Mouse (Mus musculus) neural tube, embryonic 13.5 days (tissue): ENCODE data around the gene Kifc1. TPM values are rescaled to one million over a fixed set of nuclear protein-coding genes. Genes with fewer than 3 reads are reported as not detected.
"Not testable (repeated sequence)": the region's sequence is repeated elsewhere in the genome, so short reads cannot be mapped to it uniquely, and the experiment has no call there.

Experiments
- ATAC-seq: fragments of 200-750 bp; cut with Nextera tagmentation; 2 replicates; pipeline ENCODE4 v1.8.0; 2017; ENCODE audit warnings: low read depth, mild to moderate bottlenecking, moderate TSS enrichment, moderate library complexity
- H3K27ac ChIP-seq: fragments of 300-500 bp; sonication (generic); replicated peaks from 2 replicates; pipeline ENCODE4 v1.5.1; 2015; ENCODE audit warnings: moderate library complexity, mild to moderate bottlenecking, inconsistent platforms
- H3K27me3 ChIP-seq: fragments of 300-500 bp; sonication (generic); 2 replicates; pipeline ENCODE4 v1.6.1; 2015; ENCODE audit warnings: mild to moderate bottlenecking, inconsistent platforms
- H3K36me3 ChIP-seq: fragments of 300-500 bp; sonication (generic); 2 replicates; pipeline ENCODE4 v1.6.1; 2015; ENCODE audit warnings: mild to moderate bottlenecking, inconsistent platforms
- H3K4me1 ChIP-seq: fragments of 300-500 bp; sonication (generic); replicated peaks from 2 replicates; pipeline ENCODE4 v1.6.1; 2015; ENCODE audit warnings: inconsistent platforms
- H3K4me2 ChIP-seq: fragments of 300-500 bp; sonication (generic); 2 replicates; pipeline ENCODE4 v1.6.1; 2015; ENCODE audit warnings: inconsistent platforms, mild to moderate bottlenecking, moderate library complexity
- H3K4me3 ChIP-seq: fragments of 300-500 bp; sonication (generic); 2 replicates; pipeline ENCODE4 v1.5.1; 2015; ENCODE audit warnings: mild to moderate bottlenecking, inconsistent platforms
- H3K9ac ChIP-seq: fragments of 300-500 bp; sonication (generic); 2 replicates; pipeline ENCODE4 v1.6.1; 2015; ENCODE audit warnings: moderate library complexity, mild to moderate bottlenecking, inconsistent platforms
- H3K9me3 ChIP-seq: fragments of 300-500 bp; sonication (generic); 2 replicates; pipeline ENCODE4 v1.6.1; 2016; ENCODE audit warnings: inconsistent platforms
- WGBS: fragments of 180-500 bp; shearing (Covaris S2); methylation state at CpG from one replicate; pipeline ENCODE4 v1.1.7; 2015; 5-methylcytosine and 5-hydroxymethylcytosine counted together
- polyA plus RNA-seq: library from polyadenylated mRNA; unstranded; fragments of >200 nt; fragmentation: Nextera tagmentation; extraction: Ambion mirVana; gene quantifications from 2 replicates; pipeline ENCODE4 v1.2.1, GENCODE M21; 2015

The Kifc1 gene
- polyA plus RNA-seq, 1 experiment from 2014 or later = 1.2 TPM

DNA sequence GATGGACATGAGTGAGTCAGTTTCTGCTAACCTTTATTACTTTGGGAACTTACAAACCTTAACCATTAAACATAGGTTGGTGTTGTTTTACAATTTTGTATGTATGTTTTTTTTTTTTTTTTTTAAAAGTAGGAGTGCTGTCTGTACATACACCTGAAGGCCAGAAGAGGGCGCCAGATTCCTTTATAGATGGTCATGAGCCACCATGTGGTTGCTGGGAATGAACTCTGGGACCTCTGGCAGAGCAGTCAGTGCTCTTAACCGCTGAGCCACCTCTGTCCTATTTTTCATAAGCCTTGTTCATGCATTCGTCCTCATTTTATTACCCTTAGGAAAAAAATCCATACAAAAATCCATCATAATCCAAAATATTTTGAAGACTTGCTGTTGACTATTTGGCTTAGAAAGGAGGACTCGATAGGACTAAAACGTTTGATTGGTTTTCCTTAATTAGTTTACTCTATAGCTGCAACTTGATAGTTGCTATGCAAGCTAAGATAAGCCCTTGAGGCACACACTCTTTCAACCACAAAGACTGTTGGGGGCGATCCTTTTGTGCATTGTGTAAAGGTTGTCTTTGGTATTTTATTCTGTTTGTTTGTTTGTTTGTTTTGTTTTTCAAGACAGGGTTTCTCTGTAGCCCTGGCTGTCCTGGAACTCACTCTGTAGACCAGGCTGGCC is 6.8 kb upstream of the Kifc1 start:
- no peaks in the 10 kb centered on the region for H3K36me3 ChIP-seq
- no peak overlapping the region for H3K9ac ChIP-seq
- H3K27me3 ChIP-seq = no peaks in the 10 kb centered on the region
- WGBS = 45% methylated on average over 6 of the region's 6 CpGs
- H3K4me1 ChIP-seq = no peaks in the 10 kb centered on the region
- no peak overlapping the region for H3K4me2 ChIP-seq
- H3K27ac ChIP-seq = no peak overlapping the region
- ATAC-seq = no peak
- H3K4me3 ChIP-seq = no peak overlapping the region
- no peaks in the 10 kb centered on the region for H3K9me3 ChIP-seq

DNA sequence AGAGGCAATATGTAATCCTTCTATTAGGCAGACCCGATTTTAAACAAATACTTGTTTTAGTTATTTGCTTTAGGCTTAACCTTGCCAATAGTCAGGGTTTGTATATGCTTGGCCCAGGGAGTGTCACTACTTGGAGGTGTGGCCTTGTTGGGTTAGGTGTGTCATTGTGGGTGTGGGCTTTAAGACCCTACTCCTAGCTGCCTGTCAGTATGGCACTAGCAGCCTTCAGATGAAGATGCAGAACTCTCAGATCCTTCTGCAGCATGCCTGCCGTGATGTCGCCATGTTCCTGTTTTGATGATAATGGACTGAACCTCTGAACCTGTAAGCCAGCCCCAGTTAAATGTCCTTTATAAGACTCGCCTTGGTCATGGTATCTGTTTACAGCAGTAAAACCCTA is 2.5 kb upstream of the Kifc1 start:
- H3K9me3 ChIP-seq, H3K9ac ChIP-seq, H3K27ac ChIP-seq, H3K4me3 ChIP-seq, ATAC-seq, H3K36me3 ChIP-seq, H3K27me3 ChIP-seq, H3K4me2 ChIP-seq: not testable (repeated sequence)
- H3K4me1 ChIP-seq = peaks cover 14% of the 10 kb centered on the region
- WGBS = 76% methylated on average over 4 of the region's 4 CpGs

DNA sequence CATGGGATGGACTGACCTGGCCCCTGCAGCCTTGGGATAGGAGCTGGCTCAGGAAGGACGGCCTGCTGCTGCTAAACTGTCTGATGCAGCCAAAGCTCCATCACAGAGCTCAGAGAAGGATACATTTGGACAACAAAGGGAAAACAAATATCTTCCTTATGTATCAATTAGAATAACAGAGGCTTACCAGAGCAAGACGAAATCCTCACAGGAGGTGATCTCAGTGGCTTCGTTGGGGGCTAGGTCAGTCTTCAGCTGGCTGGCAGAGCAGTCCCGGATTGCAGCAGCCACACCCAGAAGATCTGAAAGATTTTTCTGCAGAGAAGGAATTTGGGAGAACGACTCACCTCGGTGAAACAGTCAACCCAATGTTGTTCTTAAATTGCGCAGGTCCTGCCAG is 2.0 kb upstream of the Kifc1 start:
- H3K36me3 ChIP-seq = no peaks in the 10 kb centered on the region
- peaks cover 14% of the 10 kb centered on the region for H3K4me1 ChIP-seq
- no peak overlapping the region for H3K4me2 ChIP-seq
- no peak overlapping the region for H3K27ac ChIP-seq
- no peaks in the 10 kb centered on the region for H3K9me3 ChIP-seq
- no peak overlapping the region for H3K9ac ChIP-seq
- ATAC-seq = no peak
- WGBS = 24% methylated on average over 7 of the region's 7 CpGs
- no peak overlapping the region for H3K4me3 ChIP-seq
- H3K27me3 ChIP-seq = no peaks in the 10 kb centered on the region

DNA sequence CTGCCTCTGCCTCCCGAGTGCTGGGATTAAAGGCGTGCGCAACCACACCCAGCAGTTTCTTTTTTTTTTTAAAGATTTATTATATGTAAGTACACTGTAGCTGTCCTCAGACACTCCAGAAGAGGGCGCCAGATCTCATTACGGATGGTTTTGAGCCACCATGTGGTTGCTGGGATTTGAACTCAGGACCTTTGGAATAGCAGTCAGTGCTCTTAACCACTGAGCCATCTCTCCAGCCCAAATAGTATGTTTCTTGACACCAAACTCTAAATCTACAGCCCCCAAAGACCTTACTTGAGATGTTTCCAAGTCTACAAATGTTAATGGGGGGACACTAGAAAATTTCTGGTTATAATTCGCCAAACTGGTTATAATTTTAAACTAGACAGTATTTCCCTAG is 1.4 kb upstream of the Kifc1 start:
- H3K9ac ChIP-seq, H3K27ac ChIP-seq, H3K4me3 ChIP-seq, H3K36me3 ChIP-seq, H3K4me2 ChIP-seq, H3K9me3 ChIP-seq, ATAC-seq, H3K27me3 ChIP-seq: not testable (repeated sequence)
- WGBS = 77% methylated on average over 6 of the region's 6 CpGs
- peaks cover 14% of the 10 kb centered on the region for H3K4me1 ChIP-seq

GRCm38 (mm10) chr17:33891357-33891756 is 896 bp upstream of the Kifc1 start:
- Histone ChIP-seq H3K4me2 (no peak overlapping the region), H3K36me3 (no peaks in the 10 kb centered on the region), H3K27me3 (no peaks in the 10 kb centered on the region), H3K4me3 (no peak overlapping the region), H3K27ac (no peak overlapping the region), H3K4me1 (peaks cover 14% of the 10 kb centered on the region), H3K9me3 (no peaks in the 10 kb centered on the region), H3K9ac (no peak overlapping the region)
- ATAC-seq = no peak
- WGBS = 67% methylated on average over 2 of the region's 2 CpGs

DNA sequence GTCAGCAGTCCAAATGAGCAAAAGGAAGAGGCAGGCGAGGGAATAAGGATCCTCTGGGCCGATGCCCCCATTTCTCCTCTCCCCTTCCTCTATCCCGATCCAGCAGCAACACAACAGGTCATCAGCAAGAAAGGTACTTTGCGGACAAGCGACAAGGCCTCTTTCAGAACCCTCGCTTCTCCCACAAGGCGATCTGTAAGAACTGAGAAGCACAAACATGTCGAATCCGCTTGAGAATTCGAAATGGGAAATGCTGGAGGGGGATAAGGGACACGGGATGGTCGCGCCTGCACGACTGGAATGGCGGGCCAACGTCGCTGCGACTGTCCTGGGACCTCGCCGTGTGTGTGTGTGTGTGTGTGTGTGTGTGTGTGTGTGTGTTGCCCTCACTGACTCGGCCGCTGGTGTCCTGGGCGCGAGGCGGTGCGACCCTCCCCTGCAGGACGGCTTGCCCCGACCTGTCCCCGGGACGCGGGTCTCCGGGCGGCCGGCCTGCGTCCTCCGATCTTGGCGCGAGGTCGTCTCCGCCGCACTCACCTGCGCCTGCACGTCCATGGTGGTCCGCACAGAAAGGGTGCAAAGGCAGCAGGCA is 424 bp downstream of the Kifc1 start:
- under 1% methylated on average over 38 of the region's 44 CpGs for WGBS
- not testable (repeated sequence) for H3K27ac ChIP-seq, ATAC-seq

DNA sequence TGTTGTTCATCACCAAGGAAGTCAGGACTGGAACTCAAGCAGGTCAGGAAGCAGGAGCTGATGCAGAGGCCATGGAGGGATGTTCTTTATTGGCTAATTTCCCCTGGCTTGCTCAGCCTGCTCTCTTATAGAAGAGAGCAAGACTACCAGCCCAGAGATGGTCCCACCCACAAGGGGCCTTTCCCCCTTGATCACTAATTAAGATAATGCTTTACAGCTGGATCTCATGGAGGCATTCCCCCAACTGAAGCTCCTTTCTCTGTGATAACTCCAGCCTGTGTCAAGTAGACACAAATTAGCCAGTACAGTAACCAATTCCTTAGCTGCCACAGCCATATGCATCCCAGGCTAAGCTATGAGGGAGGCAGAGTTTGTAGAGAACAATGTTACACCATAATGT is 2.2 kb downstream of the Kifc1 start:
- H3K9me3 ChIP-seq, H3K36me3 ChIP-seq, ATAC-seq, H3K9ac ChIP-seq, H3K4me3 ChIP-seq, H3K27ac ChIP-seq, H3K27me3 ChIP-seq: not testable (repeated sequence)
- 0 out of 2 replicates have a peak overlapping the region, but pooled peaks have one; percentile 11 for H3K4me2 ChIP-seq
- peaks cover 14% of the 10 kb centered on the region for H3K4me1 ChIP-seq

More for the DNA sequence above, 424 bp downstream of the Kifc1 start:
- Histone ChIP-seq H3K4me2 (peak overlapping the region; percentile 75), H3K9ac (peak overlapping the region; percentile 71), H3K4me3 (peak overlapping the region; percentile 56), H3K4me1 (peaks cover 14% of the 10 kb centered on the region)
- H3K27me3 ChIP-seq, H3K9me3 ChIP-seq, H3K36me3 ChIP-seq: not testable (repeated sequence)

DNA sequence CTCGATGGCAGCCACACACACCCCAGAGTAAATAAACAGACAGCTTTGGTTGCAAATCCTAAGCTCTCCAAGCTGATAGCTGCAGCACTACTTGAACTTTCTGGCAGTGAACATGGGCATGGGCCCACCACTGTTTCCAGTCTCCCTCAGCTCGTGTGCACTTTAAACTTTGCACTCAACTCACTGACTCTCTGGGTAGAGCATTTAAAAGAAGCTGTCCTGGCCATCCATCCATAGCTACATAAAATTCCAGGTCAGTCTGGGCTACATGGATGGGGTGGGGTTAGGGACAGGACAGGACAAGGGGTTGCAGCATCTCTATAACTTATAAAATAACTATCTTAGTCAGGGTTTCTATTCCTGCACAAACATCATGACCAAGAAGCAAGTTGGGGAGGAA is 2.7 kb downstream of the Kifc1 start:
- H3K27me3 ChIP-seq, H3K9ac ChIP-seq, H3K36me3 ChIP-seq, H3K27ac ChIP-seq, H3K4me2 ChIP-seq, H3K4me3 ChIP-seq, H3K9me3 ChIP-seq, ATAC-seq: not testable (repeated sequence)
- WGBS = 84% methylated on average over 2 of the region's 2 CpGs
- peaks cover 14% of the 10 kb centered on the region for H3K4me1 ChIP-seq

DNA sequence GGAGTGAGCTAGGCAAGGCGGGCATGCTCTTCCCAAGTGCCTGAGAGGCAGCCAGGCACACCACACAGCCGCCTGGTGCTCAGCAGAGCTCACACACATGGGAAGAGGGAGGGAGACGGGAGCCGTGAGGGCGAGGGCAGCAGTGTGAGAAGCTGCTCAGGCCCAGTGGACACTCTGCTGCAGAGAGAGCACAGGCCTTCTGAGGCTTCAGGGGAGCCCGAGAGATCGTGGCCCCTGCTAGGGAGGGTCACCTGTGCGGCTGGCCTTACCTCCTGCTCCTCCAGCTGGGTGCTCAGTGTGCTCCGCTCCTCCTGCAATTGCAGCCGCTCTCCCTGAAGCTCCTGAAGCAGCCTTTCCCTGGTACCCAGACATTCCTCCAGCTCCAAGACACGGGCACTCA is 6.1 kb downstream of the Kifc1 start:
- not testable (repeated sequence) for H3K9me3 ChIP-seq, ATAC-seq, H3K4me3 ChIP-seq, H3K27me3 ChIP-seq, H3K4me1 ChIP-seq, H3K9ac ChIP-seq, H3K27ac ChIP-seq, H3K4me2 ChIP-seq
- H3K36me3 ChIP-seq = peaks cover 10% of the 10 kb centered on the region; the same call in 1 of the 2 replicates
- 86% methylated on average over 10 of the region's 11 CpGs for WGBS

DNA sequence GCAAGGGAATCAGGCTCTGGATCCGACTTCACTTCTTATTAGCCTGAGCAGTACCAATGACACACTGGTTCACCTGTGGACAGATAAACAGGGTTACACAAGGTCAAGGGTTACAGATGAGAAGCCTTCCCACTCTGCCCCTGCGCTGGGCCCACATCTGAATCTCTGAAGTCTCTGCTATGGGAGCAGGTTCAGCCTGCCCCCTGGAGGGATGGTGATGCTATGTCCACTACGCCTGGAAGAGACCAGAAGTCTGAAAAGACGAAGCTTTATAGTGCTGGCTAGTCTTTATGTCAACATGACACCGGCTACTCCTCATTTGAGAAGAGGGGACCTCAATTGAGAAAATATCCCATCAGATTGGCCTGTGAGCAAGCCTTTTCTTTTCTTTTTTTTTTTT is 14.7 kb downstream of the Kifc1 start:
- peaks cover 10% of the 10 kb centered on the region; the same call in 1 of the 2 replicates for H3K36me3 ChIP-seq
- H3K27me3 ChIP-seq, H3K4me3 ChIP-seq, H3K27ac ChIP-seq, H3K4me1 ChIP-seq, ATAC-seq, H3K9ac ChIP-seq, H3K9me3 ChIP-seq, H3K4me2 ChIP-seq: not testable (repeated sequence)
- 80% methylated on average over 5 of the region's 5 CpGs for WGBS

DNA sequence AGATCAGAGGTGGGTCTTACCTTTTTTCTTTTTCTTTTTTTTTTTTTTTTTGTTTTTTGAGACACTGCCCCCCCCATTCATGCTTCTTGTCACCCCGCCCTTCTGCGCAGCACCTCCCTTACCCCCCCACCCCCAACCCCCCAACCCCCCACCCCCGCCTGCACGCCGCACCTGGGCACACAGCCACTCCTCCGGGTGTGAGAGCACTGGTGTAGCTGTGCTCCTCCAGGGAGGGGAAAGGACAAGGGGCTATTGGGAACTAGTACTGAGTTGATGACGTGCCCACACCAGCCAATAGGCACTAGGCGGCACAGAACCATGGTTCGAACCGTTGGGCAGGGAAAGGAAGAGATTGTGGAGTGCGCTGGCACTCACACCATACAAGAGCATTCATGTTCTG is 16.1 kb downstream of the Kifc1 start:
- peaks cover 7% of the 10 kb centered on the region; the same call in 1 of the 2 replicates for H3K36me3 ChIP-seq
- H3K27ac ChIP-seq = no peak overlapping the region
- H3K9ac ChIP-seq = no peak overlapping the region
- H3K9me3 ChIP-seq = no peaks in the 10 kb centered on the region
- ATAC-seq = no peak
- H3K4me3 ChIP-seq = no peak overlapping the region
- H3K27me3 ChIP-seq = no peaks in the 10 kb centered on the region
- no peaks in the 10 kb centered on the region for H3K4me1 ChIP-seq
- no peak overlapping the region for H3K4me2 ChIP-seq
- WGBS = 87% methylated on average over 11 of the region's 11 CpGs

DNA sequence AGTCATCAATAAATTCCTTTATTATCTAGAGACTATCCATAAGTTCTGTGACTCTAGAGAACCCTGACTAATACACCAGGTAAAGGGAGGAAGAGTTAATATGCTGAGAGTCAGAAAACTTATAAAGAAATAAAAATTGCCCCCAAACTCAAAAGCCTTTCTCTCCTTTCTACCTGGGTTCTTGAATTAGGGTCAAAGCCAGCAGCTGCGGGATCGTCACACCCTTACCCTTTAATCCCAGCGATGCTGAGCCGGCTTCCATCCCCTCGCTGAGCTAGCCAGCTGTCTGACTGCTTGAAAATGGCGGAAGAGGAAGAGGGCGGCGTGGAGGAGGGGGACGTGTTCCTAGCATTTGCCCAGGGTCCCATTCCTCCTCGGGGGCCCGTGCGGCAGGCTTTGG is 16.9 kb downstream of the Kifc1 start, which contains the start of gene Gm7029:
TSS of gene Gm7029 (plus strand) at position 301 of the 400 bp plus-strand sequence.
- not testable (repeated sequence) for H3K4me3 ChIP-seq, H3K4me2 ChIP-seq, H3K27ac ChIP-seq, H3K4me1 ChIP-seq, H3K9ac ChIP-seq, ATAC-seq, H3K36me3 ChIP-seq, H3K27me3 ChIP-seq, H3K9me3 ChIP-seq
- 78% methylated on average over 4 of the region's 12 CpGs for WGBS
